Mouse (Mus musculus): ENCODE measurements around the gene Rnf181.

GRCm38 (mm10) chr6:72407119-72407518 lies 40.4 kb upstream of the Rnf181 start:
- no peak for TF ChIP-seq GATA1 (IDR thresholded peaks at IDR 0.05; ENCODE audit: low read length)
- TF ChIP-seq TAL1 (IDR thresholded peaks at IDR 0.05; ENCODE audit: low read length): no peak

Data from erythroblast, embryonic 14.5 days (primary cell).